Comparison of ENCODE assay signal across 9 mouse cellular contexts in genomic region chr10:81244595-81244994, GRCm38 (mm10). TPM values are rescaled to one million over a fixed set of nuclear protein-coding genes. Genes with fewer than 3 reads are reported as not detected.
DNase-seq lines count a peak whose midpoint lies in the region; ATAC-seq lines count a peak whose summit lies in the region.
"Had no signal": no experiment of that assay in that cellular context is flagged by ENCODE, and none has a peak within 500 bp of the region (broad histone marks: within the 10 kb centered on the region; RNA-seq: fewer than 3 reads in every experiment).

No protein-coding gene starts in this region.

- ATAC-seq in liver, embryonic 12.5 days, result 0 out of 2 replicates have a peak, but pooled peaks have one; percentile 18
- ATAC-seq in stomach, embryonic 14.5 days (ENCODE audit: insufficient number of reproducible peaks, insufficient read depth, low FRiP score, low read depth), result peak; percentile 59; the same call in 1 of the 2 replicates

- DNase-seq in right cerebral cortex, adult 18-20 months, result peak; percentile 70
- no peak for DNase-seq in right cerebral cortex, postnatal 36 days (ENCODE audit: low spot score in 2 of 2)
- peak; percentile 83 to 91 for DNase-seq in cerebellum, postnatal 4 days (ENCODE audit: low spot score in 2 of 2)
- DNase-seq in gastrocnemius, postnatal 36 days, result peak; percentile 64 to 75
- DNase-seq in kidney, adult 18-20 months, result peak; percentile 84
- DNase-seq in monocyte, adult 2 months (ENCODE audit: low read depth in 1 of 2, low spot score in 2 of 2), result peak; percentile 55 to 80

- no peak overlapping the region for H3K9ac ChIP-seq in liver, embryonic 12.5 days
- H3K9ac ChIP-seq in stomach, embryonic 14.5 days (replicated peaks; ENCODE audit: low read depth, low read length), result no peak overlapping the region
- H3K9ac ChIP-seq: limb, embryonic 15.5 days had no signal

- no peak overlapping the region; the same call in 1 of the 2 replicates for H3K4me2 ChIP-seq in liver, embryonic 12.5 days
- no peak overlapping the region for H3K4me2 ChIP-seq in stomach, embryonic 14.5 days (replicated peaks; ENCODE audit: low read depth, low read length)
- H3K4me2 ChIP-seq: limb, embryonic 15.5 days had no signal

- intact Hi-C loops in gastrocnemius, postnatal 36 days (cut with DNase I), result no loop called here

- H3K27ac ChIP-seq in liver, embryonic 12.5 days, result no peak overlapping the region
- H3K27ac ChIP-seq in stomach, embryonic 14.5 days (ENCODE audit: low read length), result no peak overlapping the region
- H3K27ac ChIP-seq: limb, embryonic 15.5 days had no signal

- no peaks in the 10 kb centered on the region for H3K9me3 ChIP-seq in liver, embryonic 12.5 days (replicated peaks)
- H3K9me3 ChIP-seq in stomach, embryonic 14.5 days (ENCODE audit: control insufficient read depth, low read depth, low read length), result no peaks in the 10 kb centered on the region
- H3K9me3 ChIP-seq: limb, embryonic 15.5 days had no signal

- no peaks in the 10 kb centered on the region for H3K36me3 ChIP-seq in liver, embryonic 12.5 days
- no peaks in the 10 kb centered on the region for H3K36me3 ChIP-seq in stomach, embryonic 14.5 days (ENCODE audit: control insufficient read depth, insufficient read depth, low read length)

- WGBS in liver, embryonic 12.5 days (ENCODE audit: insufficient replicate concordance), result 7% methylated on average over 17 of the region's 17 CpGs
- 13% methylated on average over 17 of the region's 17 CpGs for WGBS in stomach, embryonic 14.5 days

- no peak overlapping the region for H3K4me3 ChIP-seq in liver, embryonic 12.5 days
- no peak overlapping the region for H3K4me3 ChIP-seq in stomach, embryonic 14.5 days (ENCODE audit: low read depth, low read length)
- H3K4me3 ChIP-seq: limb, embryonic 15.5 days had no signal

- H3K4me1 ChIP-seq in liver, embryonic 12.5 days, result 0 out of 2 replicates have a peak, but pooled peaks cover 16% of the 10 kb centered on the region
- no peaks in the 10 kb centered on the region for H3K4me1 ChIP-seq in stomach, embryonic 14.5 days (ENCODE audit: control insufficient read depth, insufficient read depth, low read length)

- peaks cover 76% of the 10 kb centered on the region for H3K27me3 ChIP-seq in liver, embryonic 12.5 days (replicated peaks)
- H3K27me3 ChIP-seq in stomach, embryonic 14.5 days (ENCODE audit: control insufficient read depth, insufficient read depth, low read length), result peaks cover 6% of the 10 kb centered on the region; the same call in 1 of the 2 replicates

RNA-seq across cellular contexts. Expression of gene Matk, which starts 8.1 kb away (rescaled TPM):
- total RNA-seq in gastrocnemius, postnatal 36 days (2021), result under 1 TPM in 1 of 2 experiments, not detected in 1; 0.22 TPM
- 2.0 and 2.2 TPM in 2 replicates for polyA plus RNA-seq in liver, embryonic 12.5 days (2016; fragmentation: Nextera tagmentation; extraction: Ambion mirVana)
- 3.4 and 3.9 TPM in 2 replicates for polyA plus RNA-seq in stomach, embryonic 14.5 days (2014; fragmentation: Nextera tagmentation; extraction: Ambion mirVana)

RNA-seq across cellular contexts. Expression of gene Zfr2, which starts 11.6 kb away (rescaled TPM):
- total RNA-seq in gastrocnemius, postnatal 36 days (2021), result 1 to 10 TPM; 1.9 TPM
- 1.1 and 1.2 TPM in 2 replicates for polyA plus RNA-seq in liver, embryonic 12.5 days (2016; fragmentation: Nextera tagmentation; extraction: Ambion mirVana)
- polyA plus RNA-seq in stomach, embryonic 14.5 days (2014; fragmentation: Nextera tagmentation; extraction: Ambion mirVana), result 9.2 and 10.8 TPM in 2 replicates

RNA-seq across cellular contexts. Expression of gene Atcay, which starts 14.0 kb away (rescaled TPM):
- total RNA-seq in gastrocnemius, postnatal 36 days (2021), result not detected
- polyA plus RNA-seq in liver, embryonic 12.5 days (2016; fragmentation: Nextera tagmentation; extraction: Ambion mirVana), result 0.05 and 0.06 TPM in 2 replicates
- 1.9 and 2.2 TPM in 2 replicates for polyA plus RNA-seq in stomach, embryonic 14.5 days (2014; fragmentation: Nextera tagmentation; extraction: Ambion mirVana)

RNA-seq across cellular contexts. Expression of gene Mrpl54, which starts 22.1 kb away (rescaled TPM):
- 10 to 100 TPM; 90.6 to 91.0 TPM for total RNA-seq in gastrocnemius, postnatal 36 days (2021)
- 152 and 156 TPM in 2 replicates for polyA plus RNA-seq in liver, embryonic 12.5 days (2016; fragmentation: Nextera tagmentation; extraction: Ambion mirVana)
- polyA plus RNA-seq in stomach, embryonic 14.5 days (2014; fragmentation: Nextera tagmentation; extraction: Ambion mirVana), result 223 and 246 TPM in 2 replicates

RNA-seq across cellular contexts. Expression of gene Apba3, which starts 22.2 kb away (rescaled TPM):
- 100 to 1,000 TPM in 1 of 2 experiments, 10 to 100 TPM in 1; 98.5 to 102 TPM for total RNA-seq in gastrocnemius, postnatal 36 days (2021)
- polyA plus RNA-seq in liver, embryonic 12.5 days (2016; fragmentation: Nextera tagmentation; extraction: Ambion mirVana), result 27.3 and 30.4 TPM in 2 replicates
- 47.0 and 51.1 TPM in 2 replicates for polyA plus RNA-seq in stomach, embryonic 14.5 days (2014; fragmentation: Nextera tagmentation; extraction: Ambion mirVana)

Comparison
In these comparisons a context has a peak if more than half of its experiments do, and no peak if none do; other contexts are left out.
1. DNase-seq: peak in right cerebral cortex, adult 18-20 months (single experiment), cerebellum, postnatal 4 days (2 of 2), gastrocnemius, postnatal 36 days (2 of 2), kidney, adult 18-20 months (single experiment) and monocyte, adult 2 months (2 of 2); none in right cerebral cortex, postnatal 36 days (0 of 2).